Mouse (Mus musculus): Measurements from ENCODE around the gene Lrba.

The Lrba gene

GRCm38 (mm10) chr3:86689305-86689704, 464.8 kb downstream of the Lrba start:
- no peak for DNase-seq

GRCm38 (mm10) chr3:86692779-86693178, 468.3 kb downstream of the Lrba start:
- no peak for DNase-seq

GRCm38 (mm10) chr3:86693553-86693952, 469.1 kb downstream of the Lrba start:
- DNase-seq, result no peak

- DNase-seq, result no peak
Measured at GRCm38 (mm10) chr3:86698947-86699346, 474.5 kb downstream of the Lrba start.

- DNase-seq, result no peak
Measured at GRCm38 (mm10) chr3:86701163-86701563, 476.7 kb downstream of the Lrba start.

GRCm38 (mm10) chr3:86709472-86709871, 485.0 kb downstream of the Lrba start:
- no peak for DNase-seq

- no peak for DNase-seq
Measured at GRCm38 (mm10) chr3:86711530-86711929, 487.1 kb downstream of the Lrba start.

GRCm38 (mm10) chr3:86712758-86713157, 488.3 kb downstream of the Lrba start:
- no peak for DNase-seq

GRCm38 (mm10) chr3:86714446-86714845, 490.0 kb downstream of the Lrba start:
- DNase-seq, result no peak

- no peak for DNase-seq
Measured at GRCm38 (mm10) chr3:86723415-86724298, 499.2 kb downstream of the Lrba start.

- DNase-seq, result no peak
Measured at GRCm38 (mm10) chr3:86725113-86725512, 500.6 kb downstream of the Lrba start.

GRCm38 (mm10) chr3:86738831-86739230, 514.4 kb downstream of the Lrba start:
- DNase-seq, result no peak

- no peak for DNase-seq
Measured at GRCm38 (mm10) chr3:86739745-86740144, 515.3 kb downstream of the Lrba start.

GRCm38 (mm10) chr3:86745348-86745747, 520.9 kb downstream of the Lrba start:
- no peak for DNase-seq

GRCm38 (mm10) chr3:86745769-86746512, 521.5 kb downstream of the Lrba start:
- no peak for DNase-seq

- no peak for DNase-seq
Measured at GRCm38 (mm10) chr3:86750652-86751051, 526.2 kb downstream of the Lrba start.

GRCm38 (mm10) chr3:86754178-86754577, 529.7 kb downstream of the Lrba start:
- no peak for DNase-seq

GRCm38 (mm10) chr3:86754595-86755557, 530.4 kb downstream of the Lrba start:
- DNase-seq, result no peak

- no peak for DNase-seq
Measured at GRCm38 (mm10) chr3:86756548-86756947, 532.1 kb downstream of the Lrba start.

- DNase-seq, result no peak
Measured at GRCm38 (mm10) chr3:86758727-86759126, 534.2 kb downstream of the Lrba start.

GRCm38 (mm10) chr3:86759383-86759782, 534.9 kb downstream of the Lrba start:
- DNase-seq, result no peak

- no peak for DNase-seq
Measured at GRCm38 (mm10) chr3:86759834-86760233, 535.4 kb downstream of the Lrba start.

GRCm38 (mm10) chr3:86760474-86760873, 536.0 kb downstream of the Lrba start:
- no peak for DNase-seq
